Mouse (Mus musculus) splenic B cell, adult 2 months (primary cell): ENCODE measurements around the gene Inpp4b.
A peak's percentile ranks its signal among the peaks of the same experiment; 100 is the strongest.

Experiments
- DNase-seq: peaks from one replicate; pipeline ENCODE4 v3.0.0-alpha.2; 2011; ENCODE audit warnings: low read depth, low spot score
- H3K27me3 ChIP-seq: 2 replicates; pipeline ENCODE4 v1.6.1; 2012; ENCODE audit warnings: mild to moderate bottlenecking, low read length, moderate library complexity, mixed read lengths; ENCODE audit not compliant: control insufficient read depth, poor library complexity, insufficient read depth, severe bottlenecking
- H3K36me3 ChIP-seq: 2 replicates; pipeline ENCODE4 v1.6.1; 2012; ENCODE audit warnings: mild to moderate bottlenecking, low read length, moderate library complexity, mixed read lengths; ENCODE audit not compliant: control insufficient read depth, poor library complexity, insufficient read depth, severe bottlenecking

Inpp4b gene

DNA sequence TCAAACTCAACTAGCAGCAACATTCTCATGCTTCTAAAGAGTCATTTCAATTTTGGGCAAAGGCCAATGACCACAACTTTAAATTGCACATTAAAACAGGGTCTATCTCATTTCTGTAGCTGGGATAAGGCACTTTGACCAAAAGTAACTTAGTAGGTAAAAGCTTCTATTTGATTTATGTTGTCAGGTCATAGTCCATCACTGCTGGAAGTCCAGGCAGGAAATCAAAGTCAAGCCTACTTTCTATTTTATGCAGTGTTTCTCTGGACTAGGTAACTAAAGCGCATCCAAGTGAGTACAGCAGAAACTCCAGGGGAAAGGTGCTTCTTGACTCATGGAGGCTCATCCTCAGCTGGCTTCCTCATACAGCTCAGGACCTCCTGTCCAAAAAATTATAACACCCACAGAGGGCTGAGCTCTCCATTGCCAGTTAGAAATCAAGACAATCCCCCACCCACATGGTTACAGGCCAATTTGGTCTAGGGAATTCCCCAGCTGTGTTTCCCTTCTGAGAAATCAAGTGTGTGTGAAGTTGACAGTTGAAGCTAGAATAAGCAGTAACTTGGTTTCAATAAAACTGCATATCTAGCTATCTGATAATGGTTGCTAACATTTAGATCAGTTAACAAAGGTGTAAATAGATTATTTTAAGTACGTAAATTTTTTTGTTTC is 293.7 kb downstream of the Inpp4b start:
- Histone ChIP-seq H3K27me3 (no peaks in the 10 kb centered on the region), H3K36me3 (no peaks in the 10 kb centered on the region)
- peak; percentile 71 for DNase-seq

GRCm38 (mm10) chr8:81638478-81638877 is 296.1 kb downstream of the Inpp4b start:
- H3K36me3 ChIP-seq, result no peaks in the 10 kb centered on the region
- DNase-seq, result no peak
- no peaks in the 10 kb centered on the region for H3K27me3 ChIP-seq

- H3K36me3 ChIP-seq, result no peaks in the 10 kb centered on the region
- no peak for DNase-seq
- H3K27me3 ChIP-seq, result no peaks in the 10 kb centered on the region
Measured at GRCm38 (mm10) chr8:81639820-81640219, 297.5 kb downstream of the Inpp4b start.

- Histone ChIP-seq H3K36me3 (no peaks in the 10 kb centered on the region), H3K27me3 (no peaks in the 10 kb centered on the region)
- no peak for DNase-seq
Measured at GRCm38 (mm10) chr8:81643030-81643429, 300.7 kb downstream of the Inpp4b start.

DNA sequence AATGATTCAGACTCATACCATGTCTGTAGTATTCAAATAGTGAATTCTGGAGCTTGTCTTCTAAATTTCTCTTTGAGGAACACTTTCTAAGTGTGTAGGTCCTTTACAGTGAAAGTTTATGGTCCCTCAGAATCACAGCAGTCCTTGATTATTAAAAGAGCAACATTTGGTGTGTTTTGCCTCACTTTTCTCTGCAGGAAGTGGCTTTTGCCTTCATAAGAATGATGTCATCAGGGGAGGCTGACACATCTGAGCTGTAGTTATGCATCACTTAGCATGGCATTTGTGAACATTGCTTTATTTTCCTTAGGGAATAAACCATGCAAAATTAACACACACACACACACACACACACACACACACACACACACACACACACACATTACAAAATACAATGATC is 349.8 kb downstream of the Inpp4b start:
- Histone ChIP-seq H3K36me3 (0 out of 2 replicates have a peak, but pooled peaks cover 2% of the 10 kb centered on the region), H3K27me3 (no peaks in the 10 kb centered on the region)
- peak; percentile 25 for DNase-seq

GRCm38 (mm10) chr8:81694893-81695292 is 352.5 kb downstream of the Inpp4b start:
- H3K36me3 ChIP-seq, result 0 out of 2 replicates have a peak, but pooled peaks cover 2% of the 10 kb centered on the region
- H3K27me3 ChIP-seq, result no peaks in the 10 kb centered on the region
- no peak for DNase-seq

DNA sequence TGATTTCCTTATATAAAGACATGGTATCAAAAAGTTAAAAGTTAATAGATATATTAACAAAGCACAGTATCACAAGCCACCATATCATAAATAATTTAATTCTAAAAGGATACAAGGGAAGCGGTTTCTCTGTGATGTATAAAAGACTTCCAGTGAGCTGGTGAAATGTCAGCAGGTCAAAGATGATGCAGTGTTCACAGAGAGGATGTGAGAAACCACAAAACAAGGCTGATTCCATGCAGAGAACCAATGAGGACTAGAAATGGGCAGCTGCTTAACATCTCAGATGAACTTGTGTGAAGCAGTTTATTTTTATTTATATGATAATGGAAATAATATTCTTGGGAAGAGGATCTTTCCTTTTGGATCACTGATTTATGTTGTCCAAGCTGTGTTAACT is 359.7 kb downstream of the Inpp4b start:
- H3K27me3 ChIP-seq, result no peaks in the 10 kb centered on the region
- peak; percentile 20 for DNase-seq
- H3K36me3 ChIP-seq, result no peaks in the 10 kb centered on the region

GRCm38 (mm10) chr8:81703571-81704365 is 361.4 kb downstream of the Inpp4b start:
- no peak for DNase-seq
- no peaks in the 10 kb centered on the region for H3K36me3 ChIP-seq
- H3K27me3 ChIP-seq, result no peaks in the 10 kb centered on the region

DNA sequence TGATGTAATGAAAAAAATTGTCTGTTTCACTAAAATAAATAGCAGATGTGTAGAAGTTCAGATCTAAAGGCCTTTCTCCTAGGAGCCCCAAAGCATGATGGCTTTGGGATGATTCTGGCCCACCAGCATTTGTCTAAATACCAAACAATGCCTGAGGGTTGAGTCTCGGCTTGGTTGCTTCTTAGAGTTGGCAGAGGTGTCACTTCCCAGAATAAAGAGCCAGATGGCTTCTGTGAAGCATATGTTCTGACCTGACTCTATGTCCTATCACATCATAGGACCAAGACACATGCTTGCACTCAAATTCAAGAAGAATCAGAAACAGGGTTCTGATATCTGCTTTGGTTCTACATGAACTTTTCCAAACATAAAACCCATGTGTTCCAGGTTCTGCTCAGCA is 365.1 kb downstream of the Inpp4b start:
- Histone ChIP-seq H3K36me3 (no peaks in the 10 kb centered on the region), H3K27me3 (no peaks in the 10 kb centered on the region)
- no peak for DNase-seq

DNA sequence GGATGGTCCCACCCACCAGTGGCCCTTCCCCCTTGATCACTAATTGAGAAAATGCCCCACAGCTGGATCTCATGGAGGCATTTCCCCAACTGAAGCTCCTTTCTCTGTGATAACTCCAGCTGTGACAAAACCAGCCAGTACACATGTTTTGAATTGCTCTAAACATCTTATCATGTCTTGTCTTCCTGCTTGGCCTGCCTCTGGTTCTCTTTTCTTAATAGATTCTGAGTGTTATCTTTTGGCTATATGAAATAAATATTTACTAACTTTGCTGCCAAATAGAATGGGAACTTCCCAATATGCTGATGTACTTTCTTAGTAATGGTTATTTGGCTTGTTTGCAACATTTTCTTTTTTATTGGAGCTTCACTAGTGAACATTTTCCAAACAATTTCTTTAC is 389.0 kb downstream of the Inpp4b start:
- DNase-seq, result no peak

GRCm38 (mm10) chr8:81735655-81736054 is 393.3 kb downstream of the Inpp4b start:
- Histone ChIP-seq H3K27me3 (no peaks in the 10 kb centered on the region), H3K36me3 (no peaks in the 10 kb centered on the region)
- DNase-seq, result no peak

More for the DNA sequence above, 389.0 kb downstream of the Inpp4b start:
- Histone ChIP-seq H3K36me3 (no peaks in the 10 kb centered on the region), H3K27me3 (no peaks in the 10 kb centered on the region)

GRCm38 (mm10) chr8:81736103-81736502 is 393.7 kb downstream of the Inpp4b start:
- Histone ChIP-seq H3K36me3 (no peaks in the 10 kb centered on the region), H3K27me3 (no peaks in the 10 kb centered on the region)
- DNase-seq, result no peak

DNA sequence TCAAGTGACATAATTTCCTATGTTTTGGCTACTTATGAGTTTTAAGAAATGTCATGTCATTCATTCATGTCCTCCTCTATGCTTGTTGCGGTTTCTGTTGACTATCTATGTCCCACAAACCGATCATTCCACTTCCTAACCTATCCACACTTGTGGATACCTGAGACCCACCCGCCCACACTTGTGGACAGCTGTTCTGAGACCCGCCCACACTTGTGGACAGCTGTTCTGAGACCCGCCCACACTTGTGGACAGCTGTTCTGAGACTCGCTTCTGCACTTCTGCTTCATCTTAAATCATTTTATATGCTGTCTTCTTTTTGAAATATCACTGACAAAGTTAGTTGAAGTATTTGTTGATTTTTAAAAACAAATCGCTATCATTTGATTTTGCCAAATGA is 400.2 kb downstream of the Inpp4b start:
- Histone ChIP-seq H3K36me3 (no peaks in the 10 kb centered on the region), H3K27me3 (no peaks in the 10 kb centered on the region)
- no peak for DNase-seq

DNA sequence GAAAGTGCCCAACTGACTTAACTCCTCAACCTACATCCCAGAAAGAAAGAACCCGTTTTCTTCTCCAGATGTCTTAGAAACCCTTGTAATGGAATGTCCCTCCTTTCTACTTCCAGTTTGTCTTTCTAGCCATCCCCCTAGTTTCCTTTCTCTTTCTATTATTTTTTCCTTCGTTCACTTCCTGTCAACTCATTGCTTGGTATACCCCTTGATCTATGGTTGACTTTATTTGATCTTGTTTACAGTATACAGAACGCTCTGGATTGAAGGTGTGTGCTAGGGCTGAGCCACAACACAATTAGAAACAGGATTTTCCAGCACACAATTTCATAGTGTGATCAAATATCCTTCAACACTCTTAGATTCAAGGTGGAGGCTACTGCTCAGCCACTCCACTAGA is 400.7 kb downstream of the Inpp4b start:
- H3K36me3 ChIP-seq, result no peaks in the 10 kb centered on the region
- no peaks in the 10 kb centered on the region for H3K27me3 ChIP-seq
- no peak for DNase-seq

- DNase-seq, result no peak
- Histone ChIP-seq H3K27me3 (no peaks in the 10 kb centered on the region), H3K36me3 (no peaks in the 10 kb centered on the region)
Measured at GRCm38 (mm10) chr8:81745439-81745838, 403.1 kb downstream of the Inpp4b start.
